Mouse (Mus musculus) left cerebral cortex, adult 2 months (tissue): ENCODE results near the gene Tmem100. TPM values are rescaled to one million over a fixed set of nuclear protein-coding genes. Genes with fewer than 3 reads are reported as not detected.

Experiments used
- DNase-seq, 2 experiments: peaks; one replicate each; pipeline ENCODE4 v3.0.0; 2021 to 2022; ENCODE audit warnings: low spot score in 2 of 2, mixed read lengths in 1 of 2; ENCODE audit errors: extremely low spot score in 1 of 2
- H3K27ac ChIP-seq: fragments of 200-600 bp; 2 replicates; pipeline ENCODE4 v1.8.1; 2022
- H3K4me3 ChIP-seq: fragments of 200-600 bp; 2 replicates; pipeline ENCODE4 v1.8.1; 2022
- CTCF ChIP-seq: fragments of 200-600 bp; IDR thresholded peaks from 2 replicates; pipeline ENCODE4 v1.8.1; 2022; ENCODE audit warnings: antibody characterized with exemption, mild to moderate bottlenecking, moderate library complexity
- intact Hi-C: fragments of 180-260 bp; cut with DNase I; formaldehyde crosslinking; loops from one replicate; pipeline ENCODE4 v1.15.1; 2025
- total RNA-seq, 2 experiments: library from RNA; stranded (reverse); gene quantifications; 2 replicates each; pipeline ENCODE4 v1.2.3; 2021

Tmem100 gene
- total RNA-seq, 2 experiments from 2014 or later = 15.9 TPM

- TF ChIP-seq CTCF = no peak
- Histone ChIP-seq H3K4me3 (no peak overlapping the region), H3K27ac (no peak overlapping the region)
- intact Hi-C loops = no loop called here
- DNase-seq = no peak
Observed at GRCm38 (mm10) chr11:90044459-90044858, 14.3 kb downstream of the Tmem100 start.

- no peak overlapping the region for H3K4me3 ChIP-seq
- intact Hi-C loops = no loop called here
- no peak overlapping the region for H3K27ac ChIP-seq
- TF ChIP-seq CTCF = no peak
- no peak for DNase-seq
Observed at GRCm38 (mm10) chr11:90046211-90046610, 16.1 kb downstream of the Tmem100 start.

- H3K27ac ChIP-seq = no peak overlapping the region
- no peak overlapping the region for H3K4me3 ChIP-seq
- DNase-seq = no peak
- no peak for TF ChIP-seq CTCF
- intact Hi-C loops = no loop called here
Observed at GRCm38 (mm10) chr11:90047271-90047670, 17.1 kb downstream of the Tmem100 start.

GRCm38 (mm10) chr11:90050016-90050415 lies 19.9 kb downstream of the Tmem100 start:
- Histone ChIP-seq H3K4me3 (no peak overlapping the region), H3K27ac (no peak overlapping the region)
- TF ChIP-seq CTCF = no peak
- intact Hi-C loops = no loop called here
- no peak for DNase-seq

- no peak for TF ChIP-seq CTCF
- DNase-seq = no peak
- Histone ChIP-seq H3K4me3 (no peak overlapping the region), H3K27ac (no peak overlapping the region)
- intact Hi-C loops = no loop called here
Observed at GRCm38 (mm10) chr11:90052785-90053184, 22.6 kb downstream of the Tmem100 start.

- intact Hi-C loops = no loop called here
- Histone ChIP-seq H3K27ac (no peak overlapping the region), H3K4me3 (no peak overlapping the region)
- DNase-seq = no peak
- TF ChIP-seq CTCF = no peak
Observed at GRCm38 (mm10) chr11:90053820-90054219, 23.7 kb downstream of the Tmem100 start.

- TF ChIP-seq CTCF = no peak
- no peak overlapping the region for H3K27ac ChIP-seq
- H3K4me3 ChIP-seq = no peak overlapping the region
- no peak for DNase-seq
- intact Hi-C loops = no loop called here
Observed at GRCm38 (mm10) chr11:90054401-90054800, 24.3 kb downstream of the Tmem100 start.

- no peak overlapping the region for H3K4me3 ChIP-seq
- peak overlapping the region; percentile 11; the same call in 1 of the 2 replicates for H3K27ac ChIP-seq
- no peak for DNase-seq
- intact Hi-C loops = no loop called here
- TF ChIP-seq CTCF = no peak
Observed at GRCm38 (mm10) chr11:90057070-90057469, 26.9 kb downstream of the Tmem100 start.

GRCm38 (mm10) chr11:90059241-90059640 lies 29.1 kb downstream of the Tmem100 start:
- no peak for DNase-seq
- H3K27ac ChIP-seq = no peak overlapping the region
- no peak for TF ChIP-seq CTCF
- intact Hi-C loops = no loop called here
- H3K4me3 ChIP-seq = no peak overlapping the region

- H3K27ac ChIP-seq = no peak overlapping the region
- intact Hi-C loops = no loop called here
- no peak for TF ChIP-seq CTCF
- no peak overlapping the region for H3K4me3 ChIP-seq
- no peak for DNase-seq
Observed at GRCm38 (mm10) chr11:90062657-90063056, 32.5 kb downstream of the Tmem100 start.

GRCm38 (mm10) chr11:90066405-90067250 lies 36.5 kb downstream of the Tmem100 start:
- no peak overlapping the region for H3K27ac ChIP-seq
- no peak overlapping the region for H3K4me3 ChIP-seq
- intact Hi-C loops = no loop called here
- no peak for DNase-seq
- no peak for TF ChIP-seq CTCF

GRCm38 (mm10) chr11:90071747-90072146 lies 41.6 kb downstream of the Tmem100 start:
- Histone ChIP-seq H3K4me3 (no peak overlapping the region), H3K27ac (no peak overlapping the region)
- DNase-seq = no peak
- TF ChIP-seq CTCF = no peak
- intact Hi-C loops = no loop called here

- no peak for TF ChIP-seq CTCF
- H3K4me3 ChIP-seq = no peak overlapping the region
- no peak overlapping the region for H3K27ac ChIP-seq
- intact Hi-C loops = no loop called here
- DNase-seq = no peak
Observed at GRCm38 (mm10) chr11:90073201-90073600, 43.1 kb downstream of the Tmem100 start.
